Comparison of ENCODE assay signal across 18 mouse cellular contexts in genomic region chr1:72833563-72833962, GRCm38 (mm10). TPM values are rescaled to one million over a fixed set of nuclear protein-coding genes. Genes with fewer than 3 reads are reported as not detected.
DNase-seq lines count a peak whose midpoint lies in the region; ATAC-seq and TF ChIP-seq lines count a peak whose summit lies in the region.
"Had no signal": no experiment of that assay in that cellular context is flagged by ENCODE, and none has a peak within 500 bp of the region (broad histone marks: within the 10 kb centered on the region; RNA-seq: fewer than 3 reads in every experiment).

No protein-coding gene starts in this region.

- no peak overlapping the region for H3K9ac ChIP-seq in hindbrain, embryonic 13.5 days
- H3K9ac ChIP-seq in kidney, postnatal 0 days (ENCODE audit: low read depth, low read length): no peak overlapping the region
- H3K9ac ChIP-seq: embryonic facial prominence, embryonic 15.5 days; heart, embryonic 15.5 days had no signal

- H3K4me2 ChIP-seq in hindbrain, embryonic 13.5 days: no peak overlapping the region
- H3K4me2 ChIP-seq in kidney, postnatal 0 days (ENCODE audit: low read length): no peak overlapping the region
- H3K4me2 ChIP-seq: embryonic facial prominence, embryonic 15.5 days; heart, embryonic 11.5 days; heart, embryonic 15.5 days had no signal

- H3K4me3 ChIP-seq in hindbrain, embryonic 13.5 days: no peak overlapping the region
- no peak overlapping the region for H3K4me3 ChIP-seq in hindbrain, embryonic 10.5 days
- no peak overlapping the region for H3K4me3 ChIP-seq in kidney, postnatal 0 days (replicated peaks; ENCODE audit: low read depth, low read length)
- H3K4me3 ChIP-seq: embryonic facial prominence, embryonic 15.5 days; erythroblast, embryonic 14.5 days; heart, adult 2 months; heart, embryonic 15.5 days had no signal

- TF ChIP-seq CTCF in kidney, postnatal 0 days (IDR thresholded peaks at IDR 0.05; ENCODE audit: low read depth): no peak
- TF ChIP-seq CTCF in Patski (IDR thresholded peaks at IDR 0.05): no peak

- no peaks in the 10 kb centered on the region for H3K9me3 ChIP-seq in hindbrain, embryonic 13.5 days
- H3K9me3 ChIP-seq in hindbrain, embryonic 10.5 days: 0 out of 2 replicates have a peak, but pooled peaks cover 4% of the 10 kb centered on the region
- no peaks in the 10 kb centered on the region for H3K9me3 ChIP-seq in kidney, postnatal 0 days (replicated peaks; ENCODE audit: low read length)
- H3K9me3 ChIP-seq: embryonic facial prominence, embryonic 15.5 days; heart, embryonic 15.5 days had no signal

- ATAC-seq in hindbrain, embryonic 13.5 days (ENCODE audit: low FRiP score): no peak
- ATAC-seq in kidney, postnatal 0 days (replicated peaks; ENCODE audit: low FRiP score, low read depth): 0 out of 2 replicates have a peak, but pooled peaks have one; percentile 21
- peak; percentile 55 for ATAC-seq in Patski
- ATAC-seq: intestine, embryonic 16.5 days had no signal

- CTCF ChIA-PET in Patski (lab: Charles Lee): interaction anchor here (3.8 kb wide), 1 partner anchor 114 kb away, joined by 13 read pairs; no protein-coding TSS in a partner anchor

- peaks cover 28% of the 10 kb centered on the region for H3K4me1 ChIP-seq in hindbrain, embryonic 13.5 days (replicated peaks)
- H3K4me1 ChIP-seq in hindbrain, embryonic 10.5 days (replicated peaks): 0 out of 2 replicates have a peak, but pooled peaks cover 9% of the 10 kb centered on the region
- H3K4me1 ChIP-seq in kidney, postnatal 0 days (replicated peaks; ENCODE audit: insufficient read depth, low read length): peaks cover 6% of the 10 kb centered on the region

- peaks cover 20% of the 10 kb centered on the region for H3K36me3 ChIP-seq in hindbrain, embryonic 13.5 days
- peaks cover 95% of the 10 kb centered on the region for H3K36me3 ChIP-seq in hindbrain, embryonic 10.5 days
- H3K36me3 ChIP-seq in kidney, postnatal 0 days (ENCODE audit: insufficient read depth, low read length): no peaks in the 10 kb centered on the region
- H3K36me3 ChIP-seq: heart, embryonic 15.5 days had no signal

- H3K27me3 ChIP-seq in hindbrain, embryonic 13.5 days: no peaks in the 10 kb centered on the region
- H3K27me3 ChIP-seq in hindbrain, embryonic 10.5 days (ENCODE audit: insufficient read depth, poor library complexity, severe bottlenecking): no peaks in the 10 kb centered on the region
- no peaks in the 10 kb centered on the region for H3K27me3 ChIP-seq in kidney, postnatal 0 days (ENCODE audit: insufficient read depth, low read length)
- H3K27me3 ChIP-seq in Patski: no peaks in the 10 kb centered on the region
- H3K27me3 ChIP-seq: embryonic facial prominence, embryonic 15.5 days; heart, embryonic 15.5 days had no signal

- 0 out of 2 replicates have a peak overlapping the region, but pooled peaks have one; percentile 66 for H3K27ac ChIP-seq in hindbrain, embryonic 13.5 days
- H3K27ac ChIP-seq in hindbrain, embryonic 10.5 days: no peak overlapping the region
- no peak overlapping the region for H3K27ac ChIP-seq in kidney, postnatal 0 days
- H3K27ac ChIP-seq: heart, adult 2 months; heart, embryonic 15.5 days had no signal

- POLR2A ChIA-PET in Patski (lab: Charles Lee): interaction anchor here (1.1 to 1.3 kb wide), 2 partner anchors 8 to 82 kb away, joined by 4 to 5 read pairs; no protein-coding TSS in a partner anchor

- in situ Hi-C loops in Patski (cut with MboI; ENCODE audit: low pct_unique_long_range_greater_than_20kb): loop anchor here (10.0 to 25.0 kb wide), 6 partner anchors 119 to 1746 kb away; partner anchors contain the start of genes Rpl37a and Xrcc5

- DNase-seq in hindbrain, embryonic 10.5 days (ENCODE audit: low spot score): no peak
- DNase-seq in kidney, postnatal 0 days (ENCODE audit: low spot score): peak; percentile 20
- DNase-seq in kidney, adult 9 months: no peak
- peak; percentile 57 for DNase-seq in Muller cell, postnatal 12 days (ENCODE audit: inconsistent ontology term)
- DNase-seq in Patski (ENCODE audit: low read depth, low spot score): no peak
- no peak for DNase-seq in thymus, postnatal 4 days
- DNase-seq: adrenal gland, postnatal 10 days; cerebellum, adult 11 months; cerebellum, adult 8-10 months; embryo, embryonic 11 days; heart, adult 2 months; heart, postnatal 14 days had no signal

- 64% methylated on average over 4 of the region's 4 CpGs for WGBS in hindbrain, embryonic 13.5 days
- WGBS in hindbrain, embryonic 10.5 days: 78% methylated on average over 4 of the region's 4 CpGs
- 65% methylated on average over 4 of the region's 4 CpGs for WGBS in kidney, postnatal 0 days

RNA-seq across cellular contexts. Expression of gene Igfbp2, which starts 9.3 kb away (rescaled TPM):
- 392 and 465 TPM in 2 replicates for polyA plus RNA-seq in hindbrain, embryonic 13.5 days (2015; fragmentation: Nextera tagmentation; extraction: Ambion mirVana)
- 493 and 750 TPM in 2 replicates for polyA plus RNA-seq in hindbrain, embryonic 10.5 days (2016; fragmentation: Nextera tagmentation; extraction: Ambion mirVana)
- polyA plus RNA-seq in kidney, postnatal 0 days (2015; fragmentation: Nextera tagmentation; extraction: Ambion mirVana): 116 and 123 TPM in 2 replicates
- 1,427 TPM for polyA plus RNA-seq in Patski (2021)

RNA-seq across cellular contexts. Expression of gene Igfbp5, which starts 41.1 kb away (rescaled TPM):
- polyA plus RNA-seq in hindbrain, embryonic 13.5 days (2015; fragmentation: Nextera tagmentation; extraction: Ambion mirVana): 60.5 and 68.4 TPM in 2 replicates
- polyA plus RNA-seq in hindbrain, embryonic 10.5 days (2016; fragmentation: Nextera tagmentation; extraction: Ambion mirVana): 35.4 and 40.7 TPM in 2 replicates
- 87.7 and 95.0 TPM in 2 replicates for polyA plus RNA-seq in kidney, postnatal 0 days (2015; fragmentation: Nextera tagmentation; extraction: Ambion mirVana)
- 40.8 TPM for polyA plus RNA-seq in Patski (2021)
- polyA plus RNA-seq: erythroblast, embryonic 14.5 days had no signal

Comparison
In these comparisons a context has a peak if more than half of its experiments do, and no peak if none do; other contexts are left out.
1. DNase-seq: peak in kidney, postnatal 0 days (single experiment) and Muller cell, postnatal 12 days (single experiment); none in hindbrain, embryonic 10.5 days (single experiment), kidney, adult 9 months (single experiment), Patski (single experiment) and thymus, postnatal 4 days (single experiment).